Mouse (Mus musculus) neutrophil, adult 5-6 weeks (primary cell): Measurements from ENCODE around the gene Ep400. TPM values are rescaled to one million over a fixed set of nuclear protein-coding genes. Genes with fewer than 3 reads are reported as not detected.
"Not testable (repeated sequence)": the region's sequence is repeated elsewhere in the genome, so short reads cannot be mapped to it uniquely, and the experiment has no call there.

Source experiments
- ATAC-seq: fragments of 151-379, 151-347 bp; 2 replicates; pipeline ENCODE4 v1.8.0; 2017; ENCODE audit warnings: mild to moderate bottlenecking, moderate TSS enrichment; ENCODE audit not compliant: insufficient number of reproducible peaks, poor library complexity, low FRiP score, severe bottlenecking; ENCODE audit errors: extremely low read depth
- total RNA-seq: library from RNA; stranded (forward); fragments of 200-1000 nt; gene quantifications from 2 replicates; pipeline ENCODE4 v1.2.3, GENCODE M21; 2017

Ep400 gene
- total RNA-seq, 1 experiment from 2014 or later = 95.2 TPM

- ATAC-seq = no peak
Observed at GRCm38 (mm10) chr5:110780761-110781528, 10.4 kb upstream of the Ep400 start.

- ATAC-seq = peak; percentile 71; the same call in 1 of the 2 replicates
Observed at GRCm38 (mm10) chr5:110779998-110780760, 9.7 kb upstream of the Ep400 start, which contains the start of gene Pus1. TSS of gene Pus1 (minus strand) at chr5:110780659.

DNA sequence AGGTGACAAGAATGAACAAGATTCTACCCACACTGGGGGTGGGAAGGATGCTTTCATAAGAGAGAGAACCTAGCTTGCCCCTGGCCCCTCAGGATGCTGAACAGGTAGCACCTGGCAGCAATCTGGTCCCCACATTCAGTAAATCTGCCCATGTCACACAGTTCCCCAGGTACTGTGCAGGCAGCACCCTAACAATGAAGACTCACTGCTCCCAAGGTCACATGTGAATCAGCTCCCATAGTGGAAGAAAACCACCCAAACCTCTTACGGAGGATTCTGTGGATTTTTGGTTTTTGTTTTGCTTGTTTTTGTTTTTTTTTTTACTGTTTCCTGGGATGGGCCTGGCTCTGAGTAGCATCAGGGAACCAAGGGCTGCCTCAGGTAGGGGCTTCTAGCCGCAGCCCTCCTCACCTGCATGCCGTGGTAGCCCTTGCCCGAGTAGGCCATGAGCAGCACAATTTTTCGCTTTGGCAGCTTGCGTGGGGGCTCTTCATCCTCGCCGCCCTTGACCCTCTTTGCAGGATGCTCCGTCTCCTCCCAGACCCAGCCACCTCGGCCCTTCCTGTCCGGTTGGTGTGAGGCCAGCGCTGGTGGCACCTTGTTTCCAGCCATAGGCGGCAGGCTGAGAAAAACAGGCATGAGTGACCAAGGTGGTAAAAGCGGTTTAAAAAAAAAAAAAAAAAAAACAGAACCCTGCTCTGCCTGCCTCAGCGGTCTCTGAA lies 8.9 kb upstream of the Ep400 start:
- ATAC-seq = no peak

DNA sequence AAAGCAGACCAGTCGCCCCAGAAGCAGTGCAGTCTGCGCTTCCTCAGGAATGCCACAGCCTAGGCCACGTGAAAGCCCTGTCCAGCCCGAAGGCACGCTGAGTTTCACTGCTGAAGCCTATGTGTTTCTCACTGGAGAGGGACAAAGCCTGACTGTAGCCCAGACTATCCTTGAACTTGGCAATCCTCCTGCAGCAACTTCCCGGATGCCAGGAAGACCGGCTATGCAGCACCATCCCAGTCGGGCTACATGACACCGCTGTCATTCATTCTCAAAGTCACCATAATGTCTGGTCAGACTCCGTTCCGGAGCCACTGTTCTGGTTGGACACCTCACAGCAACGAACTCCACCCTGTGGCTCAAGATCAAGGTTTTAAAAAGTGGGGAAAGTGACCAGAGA lies 7.7 kb upstream of the Ep400 start:
- no peak for ATAC-seq

- no peak for ATAC-seq
Observed at GRCm38 (mm10) chr5:110776141-110776540, 5.6 kb upstream of the Ep400 start.

GRCm38 (mm10) chr5:110774511-110774910 lies 4.0 kb upstream of the Ep400 start:
- ATAC-seq = no peak

- not testable (repeated sequence) for ATAC-seq
Observed at GRCm38 (mm10) chr5:110772945-110773344, 2.4 kb upstream of the Ep400 start.

DNA sequence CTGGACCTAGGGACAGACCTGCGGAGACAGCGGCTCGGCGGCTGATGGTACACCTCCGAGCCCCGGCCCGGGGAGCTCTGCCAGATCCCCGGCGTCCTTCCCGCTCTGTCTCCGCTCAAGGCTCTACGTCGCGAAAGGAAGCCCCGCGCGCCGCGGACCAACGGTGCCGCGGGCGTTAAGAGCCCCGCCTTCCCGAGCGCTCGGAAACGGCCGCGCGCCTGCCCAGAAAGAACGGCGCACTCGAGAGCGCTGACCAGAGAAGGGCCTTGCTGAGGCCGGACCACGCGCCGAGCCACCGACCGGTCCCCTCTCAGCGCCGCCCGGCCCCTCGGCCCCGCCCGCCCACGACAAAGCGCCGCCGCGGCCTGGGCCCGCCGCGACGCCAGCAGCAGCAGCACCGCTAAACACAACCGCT lies 479 bp downstream of the Ep400 start:
- no peak for ATAC-seq

DNA sequence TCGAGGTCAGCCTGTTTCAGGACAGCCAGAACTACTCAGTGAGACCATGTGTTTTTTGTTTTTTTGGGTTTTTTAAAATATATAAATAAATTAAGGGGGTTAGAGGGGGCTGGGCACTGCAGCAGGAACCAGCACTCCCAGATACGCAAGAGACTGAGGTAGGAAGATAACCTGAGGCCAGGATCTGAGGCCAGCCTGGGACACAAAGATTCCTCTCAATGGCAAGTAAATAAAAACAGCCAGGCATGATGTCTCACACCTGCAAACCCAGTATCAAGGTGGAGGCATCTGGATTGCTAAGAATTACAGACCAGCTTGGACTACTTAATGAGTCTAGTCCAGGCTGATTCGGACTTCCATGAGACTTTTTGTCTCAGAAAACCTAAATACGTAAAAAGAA lies 1.2 kb downstream of the Ep400 start:
- no peak for ATAC-seq

DNA sequence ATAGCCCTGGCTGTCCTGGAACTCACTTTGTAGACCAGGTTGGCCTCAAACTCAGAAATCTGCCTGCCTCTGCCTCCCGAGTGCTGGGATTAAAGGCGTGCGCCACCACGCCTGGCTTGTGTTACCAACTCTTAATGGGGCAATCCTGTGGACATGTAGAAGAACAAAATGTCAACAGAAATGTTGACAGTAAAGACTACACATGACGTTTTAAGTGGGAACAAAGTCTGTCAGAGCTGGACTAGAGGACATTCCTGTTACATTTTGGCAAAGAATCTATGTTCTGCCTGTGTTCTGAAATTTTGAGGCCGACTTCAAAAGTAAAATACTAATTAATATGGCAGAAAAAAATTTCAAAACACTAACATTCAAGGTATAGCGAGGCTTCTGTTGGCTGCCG lies 6.6 kb downstream of the Ep400 start:
- ATAC-seq = no peak

GRCm38 (mm10) chr5:110745021-110745420 lies 25.5 kb downstream of the Ep400 start:
- no peak for ATAC-seq

DNA sequence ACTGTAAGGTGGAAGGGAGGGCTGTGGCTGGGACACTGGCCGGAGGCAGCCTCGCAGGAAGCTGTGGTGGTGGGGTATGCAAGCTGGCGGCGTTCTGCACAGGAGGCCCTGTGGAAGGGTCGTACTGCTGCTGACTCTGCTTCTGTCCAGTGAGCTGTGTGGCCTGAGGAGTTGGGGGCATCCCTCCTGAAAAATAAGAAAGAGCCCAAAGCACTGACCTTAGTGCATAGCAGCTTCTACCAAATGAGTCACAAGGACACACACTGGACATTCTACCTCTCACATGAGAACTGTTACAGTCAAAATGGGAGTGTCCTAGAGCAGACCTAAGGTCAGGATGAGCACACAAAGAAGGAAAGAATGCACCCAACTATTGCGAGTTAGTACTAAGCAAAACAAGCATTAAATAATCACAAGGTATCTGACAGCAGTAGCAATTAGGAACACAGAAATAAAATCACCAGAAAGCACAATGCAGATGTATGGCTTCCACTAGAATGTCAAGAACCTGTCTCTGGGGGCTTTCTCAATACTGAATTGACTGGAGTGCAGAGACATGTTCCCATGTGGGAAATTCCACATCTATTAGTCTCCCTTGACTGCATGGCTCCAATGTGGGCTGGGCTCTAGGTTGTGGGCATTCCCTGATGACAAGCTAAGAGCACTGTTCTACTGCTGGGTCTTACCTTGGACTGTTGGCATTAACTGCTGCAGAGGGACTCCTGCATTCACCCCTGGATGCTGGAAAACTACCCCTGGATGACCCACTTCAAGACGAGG lies 30.8 kb downstream of the Ep400 start:
- ATAC-seq = no peak

DNA sequence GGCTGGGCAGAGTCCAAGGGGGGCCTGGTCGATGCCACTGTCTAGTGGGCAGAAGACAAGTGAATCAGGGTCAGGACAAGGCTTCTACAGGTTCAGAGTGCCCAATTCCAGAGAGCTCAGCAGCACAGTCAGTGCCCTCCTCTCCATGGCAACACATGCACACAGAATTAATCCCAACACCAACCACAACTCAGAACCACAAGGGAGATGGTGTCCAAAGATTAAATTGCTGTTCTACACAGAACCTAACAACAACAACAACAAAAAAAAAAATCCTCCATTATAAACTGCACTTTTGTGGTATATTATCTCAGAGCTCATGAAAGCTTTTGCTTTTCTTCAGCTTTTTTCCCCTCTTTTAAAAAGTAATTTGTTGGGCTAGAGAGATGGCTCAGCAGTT lies 34.9 kb downstream of the Ep400 start:
- no peak for ATAC-seq

DNA sequence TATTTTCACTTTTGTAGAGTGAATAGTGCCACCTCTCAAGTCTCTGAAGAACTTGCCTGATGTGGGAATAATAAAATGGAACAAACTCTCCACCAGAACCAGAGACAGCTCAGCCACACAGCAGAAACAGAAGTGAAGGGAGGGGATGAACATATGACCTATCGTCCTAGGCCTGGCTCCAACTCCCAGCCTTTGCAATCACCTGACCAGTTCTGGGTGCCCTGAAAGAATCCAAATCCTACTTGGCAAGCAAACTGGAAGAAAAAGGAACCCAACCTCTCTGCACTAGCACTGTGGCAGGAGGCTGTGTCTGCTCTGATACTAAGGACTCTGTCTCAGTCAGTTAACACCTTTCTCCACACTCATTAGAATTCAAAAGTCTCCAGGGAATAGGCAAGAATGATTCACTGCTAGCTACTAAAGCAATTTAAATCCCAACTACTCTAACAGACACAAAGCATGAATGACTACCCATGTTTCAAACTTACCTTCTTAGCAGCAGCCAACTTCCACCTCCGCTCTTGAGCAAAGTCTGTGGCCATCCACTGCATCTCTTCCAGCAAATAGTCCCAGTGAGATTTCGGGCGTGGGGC lies 37.2 kb downstream of the Ep400 start:
- no peak for ATAC-seq

DNA sequence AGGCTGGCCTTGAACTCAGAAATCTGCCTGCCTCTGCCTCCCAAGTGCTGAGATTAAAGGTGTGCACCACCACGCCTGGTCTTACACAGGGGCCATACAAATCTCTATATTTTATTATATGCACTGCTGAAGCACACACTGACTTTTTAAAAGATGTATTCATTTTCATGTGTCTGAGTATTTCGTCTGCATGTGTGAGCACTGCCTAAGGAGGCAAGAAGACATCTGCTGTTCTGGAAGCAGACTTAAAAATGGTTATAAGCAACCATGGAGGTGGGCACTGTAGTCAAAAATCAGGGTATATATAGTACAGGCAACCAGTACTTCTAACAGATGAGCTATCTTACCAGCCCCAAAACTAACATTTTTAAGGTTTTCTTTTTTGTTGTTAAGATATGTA lies 39.3 kb downstream of the Ep400 start:
- ATAC-seq = no peak

- ATAC-seq = no peak
Observed at GRCm38 (mm10) chr5:110727850-110728249, 42.7 kb downstream of the Ep400 start.

GRCm38 (mm10) chr5:110723543-110723942 lies 47.0 kb downstream of the Ep400 start:
- ATAC-seq = no peak

- not testable (repeated sequence) for ATAC-seq
Observed at GRCm38 (mm10) chr5:110721463-110721862, 49.1 kb downstream of the Ep400 start.

DNA sequence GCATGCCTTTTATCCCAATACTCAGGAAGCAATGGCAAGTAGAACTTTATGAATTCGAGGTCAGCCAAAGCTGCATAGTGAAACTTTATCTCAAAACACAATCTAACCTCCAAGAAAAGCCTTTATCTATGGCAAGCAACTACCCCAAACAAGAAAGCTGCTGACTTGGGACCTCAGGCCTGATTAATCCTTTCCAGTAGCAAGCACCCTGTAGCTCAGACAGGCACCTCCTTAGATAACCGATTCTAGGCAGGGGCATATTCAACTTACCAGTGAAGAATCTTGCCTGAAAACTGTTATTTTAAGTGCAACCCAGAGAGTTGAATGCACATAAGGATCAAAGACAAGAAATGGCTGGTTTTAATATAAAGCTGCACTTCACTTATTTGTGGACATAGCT lies 59.1 kb downstream of the Ep400 start:
- ATAC-seq = no peak
